Mouse (Mus musculus) layer of hippocampus, adult 9-11 months (tissue): Measurements from ENCODE around the gene Thra.
"Not testable (repeated sequence)": the region's sequence is repeated elsewhere in the genome, so short reads cannot be mapped to it uniquely, and the experiment has no call there.

Experiments used
- DNase-seq: peaks from one replicate; pipeline ENCODE4 v3.0.0; 2022

The Thra gene

DNA sequence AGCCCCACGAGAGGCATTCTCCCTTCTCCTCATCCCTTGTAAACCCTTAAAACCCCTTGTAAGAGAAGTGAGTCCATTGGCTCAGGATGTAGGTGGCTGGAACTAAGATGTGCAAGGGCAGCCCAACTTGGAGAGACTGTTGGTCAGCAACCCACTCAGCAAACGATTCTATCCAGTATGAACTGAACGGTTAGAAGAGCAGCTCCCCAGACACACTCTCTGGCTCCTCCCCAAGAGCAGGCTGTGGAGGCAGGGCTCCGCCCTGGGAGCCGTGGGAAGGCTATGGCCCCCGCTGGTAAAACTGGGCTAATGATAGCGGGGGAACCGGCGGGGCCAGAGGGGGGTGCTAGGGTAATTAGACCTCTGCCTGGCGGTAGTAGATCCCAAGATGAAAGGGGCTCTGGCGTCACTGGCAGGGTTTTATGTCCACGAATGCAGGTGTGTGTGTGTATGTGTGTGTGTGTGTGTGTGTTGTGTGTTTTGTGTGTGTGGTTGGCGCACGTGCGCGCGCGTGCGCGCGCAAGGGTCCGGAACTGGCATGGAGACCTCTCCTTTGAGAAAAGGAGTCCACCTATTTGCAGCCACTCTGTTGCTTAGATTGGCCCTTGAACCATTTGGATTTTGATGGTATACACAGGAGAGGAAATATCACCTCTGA lies at the start of gene Thra:
TSS of gene Thra (plus strand) at position 246 of the 658 bp plus-strand sequence.
- DNase-seq: peak; percentile 76

DNA sequence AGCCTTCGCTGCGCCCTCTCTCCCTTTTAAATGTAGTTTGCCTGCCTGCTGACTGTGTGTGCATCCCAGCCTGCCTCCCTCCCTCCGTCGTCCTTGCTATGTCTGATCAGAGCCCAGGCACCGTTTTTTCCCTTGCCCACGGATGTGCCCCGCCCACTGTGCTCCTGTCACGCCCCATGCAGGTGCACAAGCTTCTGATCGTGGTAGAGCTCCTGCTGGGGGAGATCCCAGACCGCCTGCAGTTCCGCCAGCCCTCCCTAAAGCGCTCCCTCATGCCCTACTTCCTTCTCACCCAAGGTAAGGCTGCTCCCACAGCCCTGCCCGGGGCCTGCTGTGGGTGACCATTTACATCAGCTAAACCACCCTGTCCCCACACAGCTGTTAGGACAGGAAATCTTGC lies 47.2 kb upstream of the Thra start:
- no peak for DNase-seq

DNA sequence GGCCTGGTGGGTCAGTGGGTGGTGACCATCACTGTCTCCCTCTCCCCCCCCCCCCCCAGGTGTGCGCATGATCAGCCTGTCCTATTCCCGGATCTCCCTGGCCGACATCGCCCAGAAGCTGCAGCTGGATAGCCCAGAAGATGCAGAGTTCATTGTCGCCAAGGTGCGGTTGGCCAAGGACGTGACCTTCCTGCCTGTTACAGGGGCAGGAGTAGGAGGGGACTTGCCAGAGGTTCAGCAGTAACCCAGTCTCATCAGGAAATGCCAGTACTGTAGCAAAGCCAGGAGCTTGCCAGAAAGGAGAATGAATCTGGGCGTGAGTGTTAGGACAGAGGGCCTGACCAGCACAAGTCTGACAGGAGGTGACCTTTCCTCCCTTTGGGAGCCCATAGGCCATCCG lies 46.7 kb upstream of the Thra start:
- DNase-seq: no peak

DNA sequence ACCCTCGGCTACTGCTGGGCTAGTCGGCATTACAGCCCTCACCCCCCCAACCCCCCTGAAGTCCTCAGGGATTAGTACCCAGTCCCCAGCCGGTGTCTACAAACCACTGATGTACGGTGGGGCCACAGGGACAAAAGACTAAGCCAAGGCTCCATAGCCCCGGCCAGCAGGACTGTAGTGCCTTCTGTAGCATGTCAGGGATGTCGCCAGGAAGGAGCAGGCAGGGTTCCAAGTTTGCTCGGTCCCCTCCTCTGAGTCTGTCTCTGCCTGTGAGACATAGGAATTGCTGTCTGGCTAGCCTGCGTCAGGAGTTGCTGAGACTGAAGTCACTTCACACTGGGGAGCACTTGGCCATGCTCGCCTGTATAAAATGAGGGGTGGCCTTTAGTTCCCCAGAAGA lies 46.1 kb upstream of the Thra start:
- no peak for DNase-seq

DNA sequence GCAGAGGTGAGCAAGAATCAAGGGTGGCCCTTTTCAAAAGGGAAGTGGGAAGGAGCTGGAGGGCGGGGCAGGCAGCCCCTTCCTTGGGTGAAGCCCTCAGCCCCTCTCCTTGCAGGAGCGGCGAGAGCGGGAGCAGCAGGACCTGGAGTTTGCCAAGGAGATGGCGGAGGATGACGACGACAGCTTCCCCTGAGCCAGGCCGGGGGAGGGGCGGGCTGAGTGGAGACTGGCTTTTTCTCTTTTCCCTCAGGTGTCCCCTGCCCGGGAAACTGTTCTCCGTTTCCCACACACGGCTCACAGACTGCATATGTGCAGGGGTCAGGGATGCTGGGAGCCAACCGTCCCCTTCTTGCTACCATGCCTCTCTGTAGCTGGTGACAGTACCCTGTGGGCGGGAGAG lies 45.0 kb upstream of the Thra start:
- no peak for DNase-seq

DNA sequence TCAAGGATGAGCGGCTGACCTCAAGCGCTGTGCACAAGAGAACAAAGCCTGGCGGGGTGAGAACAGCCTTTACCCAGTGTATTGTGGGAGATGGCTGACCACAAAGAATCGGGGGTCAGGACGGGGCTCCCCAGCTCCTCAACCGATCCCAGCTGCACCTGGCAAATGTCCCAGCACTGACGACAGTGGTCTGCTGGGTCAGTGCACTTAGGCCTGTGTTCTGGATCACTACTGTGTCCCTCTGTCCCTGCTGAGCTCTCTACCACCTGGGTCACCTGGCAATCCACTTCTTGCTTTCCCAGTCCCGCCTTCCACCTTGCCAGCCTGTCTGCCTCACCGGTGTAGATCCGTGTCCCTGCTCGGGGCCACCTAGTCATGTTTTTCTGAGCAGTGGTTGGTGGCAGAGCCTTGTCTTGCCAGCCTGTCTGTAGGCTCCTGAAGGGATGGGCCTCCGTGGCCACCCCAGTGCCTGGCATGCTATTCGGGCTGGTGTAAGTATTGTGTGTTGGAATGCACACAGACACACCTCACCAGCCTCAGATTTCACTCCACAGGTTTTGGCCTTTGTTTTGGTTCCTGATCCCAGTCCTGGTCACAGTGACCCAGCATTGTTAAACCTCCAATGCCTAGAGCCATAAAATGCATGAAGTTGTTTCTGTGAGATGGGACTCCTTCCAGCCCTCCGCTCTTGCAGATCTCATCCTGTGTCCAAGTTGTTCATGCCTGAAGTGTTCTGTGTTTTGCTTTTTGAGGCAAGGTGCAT lies 43.8 kb upstream of the Thra start:
- no peak for DNase-seq

DNA sequence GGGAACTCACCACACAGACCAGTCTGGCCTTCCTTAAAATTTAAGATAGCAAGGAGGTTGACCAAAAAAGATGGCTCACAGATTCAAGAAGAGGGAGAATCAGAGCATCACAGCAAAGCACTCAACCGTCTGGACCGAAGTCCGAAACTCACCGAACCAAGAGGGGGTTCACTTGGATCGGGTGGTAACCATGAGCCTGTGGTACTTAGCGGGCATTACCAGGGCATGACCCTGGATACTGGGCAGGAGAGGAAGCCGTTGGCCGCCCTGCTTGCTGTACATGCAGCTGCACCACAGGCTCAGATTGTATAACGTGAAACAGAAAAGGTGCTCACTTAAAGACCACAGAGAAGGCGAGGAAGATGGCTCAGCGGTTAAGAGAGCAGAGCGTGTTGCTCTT lies 43.2 kb upstream of the Thra start:
- DNase-seq: no peak

DNA sequence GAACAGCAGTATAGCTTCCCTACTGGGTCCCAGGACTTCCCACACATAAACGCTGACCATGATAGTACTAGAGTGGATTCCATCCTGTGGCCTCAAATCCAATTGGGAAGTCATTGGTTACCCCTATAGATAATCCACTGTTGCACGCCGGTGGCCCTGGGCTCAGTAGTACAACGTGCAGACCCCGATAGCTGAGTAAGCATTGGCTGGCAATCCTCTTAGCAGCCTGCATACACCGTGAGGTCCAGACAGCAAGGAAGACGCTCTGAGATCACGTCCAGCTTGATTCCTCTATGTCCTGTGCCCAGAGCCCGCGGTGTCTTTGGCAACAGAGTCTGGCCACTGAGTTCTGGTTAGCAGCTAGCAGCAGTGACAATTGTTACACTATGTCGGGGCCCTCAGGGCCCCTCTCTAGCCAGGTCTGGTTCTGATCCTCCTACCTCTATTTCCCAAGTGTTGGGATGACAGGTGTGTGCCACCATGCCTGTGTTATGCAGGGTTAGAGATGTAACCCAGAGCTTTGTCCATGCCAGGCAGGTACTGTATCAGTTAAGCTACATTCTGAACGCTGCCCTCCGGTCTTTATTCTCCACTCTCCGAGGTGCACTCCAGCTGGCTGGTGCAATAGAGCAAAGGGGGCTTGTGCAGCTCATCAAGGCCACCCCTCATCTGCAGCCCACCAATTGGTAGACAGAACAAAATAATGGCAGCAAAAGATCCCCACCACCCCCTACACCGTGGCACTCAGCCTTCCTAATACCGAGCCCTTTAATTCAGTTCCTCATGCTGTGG lies 41.4 kb upstream of the Thra start:
- no peak for DNase-seq

DNA sequence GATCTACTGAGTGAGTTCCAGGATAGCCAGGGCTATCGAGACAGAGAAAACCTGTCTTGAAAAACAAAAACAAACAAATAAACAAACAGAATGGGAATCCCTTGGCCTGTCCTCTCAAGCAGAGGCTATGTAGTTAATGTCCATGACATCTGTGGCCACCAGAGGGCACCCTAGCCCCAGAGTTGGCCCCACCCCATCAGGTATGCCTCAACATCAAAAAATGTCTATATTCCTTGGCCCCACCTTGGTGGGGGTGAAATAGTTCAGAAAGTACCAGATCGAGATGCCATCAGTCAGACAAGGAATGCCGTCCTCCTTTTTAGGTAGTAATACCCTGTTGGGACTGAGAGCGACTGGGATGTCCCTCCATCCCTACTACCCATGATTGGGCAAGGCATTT lies 40.5 kb upstream of the Thra start:
- DNase-seq: no peak

DNA sequence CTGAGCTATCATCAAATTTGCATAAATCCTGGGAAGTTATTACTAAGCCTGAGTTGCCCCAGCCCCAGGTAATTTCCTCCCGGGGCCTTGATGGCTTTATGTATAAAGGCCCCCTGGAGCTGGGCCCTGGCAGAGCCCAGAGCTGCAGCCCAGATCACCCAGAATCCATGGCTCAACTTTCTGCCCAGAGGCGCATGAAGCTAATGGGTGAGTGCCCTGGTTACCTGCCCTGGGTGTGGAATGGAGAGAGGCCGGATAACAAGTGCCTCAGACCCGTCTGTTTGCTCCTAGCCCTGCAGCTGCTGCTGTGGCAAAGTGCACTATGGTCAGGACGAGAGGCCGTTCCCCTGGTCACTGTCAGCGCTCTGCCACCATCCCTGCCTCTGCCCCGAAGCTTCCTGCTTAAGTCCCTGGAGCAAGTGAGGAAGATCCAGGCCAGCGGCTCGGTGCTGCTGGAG lies 39.2 kb upstream of the Thra start, which contains the start of gene Csf3:
TSS of gene Csf3 (plus strand) at position 51 of the 458 bp plus-strand sequence.
- DNase-seq: no peak

DNA sequence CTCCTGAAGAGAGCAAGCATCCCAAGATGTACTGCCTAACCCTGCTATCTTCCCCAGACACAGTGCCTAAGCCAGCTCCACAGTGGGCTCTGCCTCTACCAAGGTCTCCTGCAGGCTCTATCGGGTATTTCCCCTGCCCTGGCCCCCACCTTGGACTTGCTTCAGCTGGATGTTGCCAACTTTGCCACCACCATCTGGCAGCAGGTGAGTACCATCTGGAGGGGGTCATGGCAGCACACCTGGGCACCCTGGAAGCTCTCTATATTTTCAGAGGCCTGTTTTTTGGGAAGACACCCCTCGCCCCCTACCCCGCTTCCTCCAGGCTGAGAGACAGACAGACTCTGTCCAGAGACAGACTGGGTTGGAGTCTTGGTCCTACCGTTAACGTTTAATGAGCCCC lies 38.1 kb upstream of the Thra start:
- DNase-seq: no peak

DNA sequence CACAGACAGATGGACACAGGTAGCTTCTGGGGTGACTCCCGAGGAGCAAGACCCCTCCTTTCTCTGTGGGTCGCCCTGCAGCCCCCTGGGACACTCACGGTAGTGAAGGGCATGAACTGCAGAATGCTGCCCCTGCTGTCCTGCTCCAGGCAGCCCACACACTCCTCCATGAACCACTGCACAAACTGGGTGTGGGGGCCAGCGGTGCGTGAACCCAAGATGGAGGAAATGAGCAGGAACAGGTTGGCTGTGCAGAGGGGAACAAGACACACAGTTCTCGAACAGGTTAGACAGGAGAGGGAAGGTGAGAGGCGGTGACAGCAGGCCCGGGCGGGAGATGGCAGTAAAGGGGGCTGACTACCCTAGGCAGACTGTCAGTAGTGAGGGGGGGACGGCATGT lies 35.4 kb upstream of the Thra start:
- DNase-seq: no peak

DNA sequence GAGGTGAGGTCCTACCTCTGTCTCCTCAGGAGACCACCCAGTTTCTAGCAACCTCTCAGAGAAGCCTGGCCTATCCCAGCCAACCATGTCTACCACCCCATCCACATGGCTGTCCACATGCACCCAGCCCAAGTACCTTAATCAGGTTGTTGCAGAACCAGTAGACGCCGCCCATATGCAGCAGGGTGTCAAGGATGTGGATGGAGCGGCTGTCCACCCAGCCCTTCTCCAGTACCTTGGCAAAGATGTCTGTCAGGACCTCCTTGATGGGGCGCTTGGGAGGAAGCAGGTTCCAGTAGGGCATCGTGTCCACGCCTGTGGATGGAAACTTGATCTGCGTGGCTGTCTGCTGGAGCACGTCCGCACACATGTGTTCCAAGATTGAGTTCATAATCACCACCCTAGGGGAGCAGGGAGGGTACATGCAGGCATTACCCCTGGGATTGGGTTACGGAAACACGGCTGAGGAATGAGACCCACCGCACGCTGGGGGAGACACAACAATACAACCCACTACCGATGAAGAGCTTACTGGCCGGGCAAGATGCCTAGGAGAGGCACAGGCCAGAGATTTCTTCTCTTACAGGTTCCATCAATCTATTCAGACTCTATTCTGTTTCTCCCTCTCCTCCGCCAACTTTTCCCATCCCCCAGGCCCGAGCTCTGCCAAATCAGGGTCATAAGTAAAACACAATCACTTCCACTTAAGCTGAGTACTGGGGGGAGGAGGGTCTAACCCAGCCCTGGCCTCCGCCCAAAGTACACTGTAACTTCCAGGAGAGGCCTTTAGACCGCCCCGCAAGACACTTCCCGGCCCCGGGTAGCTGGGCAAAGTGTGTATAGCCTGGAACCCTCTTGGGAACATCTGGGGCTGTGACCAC lies 32.8 kb upstream of the Thra start:
- DNase-seq: no peak

DNA sequence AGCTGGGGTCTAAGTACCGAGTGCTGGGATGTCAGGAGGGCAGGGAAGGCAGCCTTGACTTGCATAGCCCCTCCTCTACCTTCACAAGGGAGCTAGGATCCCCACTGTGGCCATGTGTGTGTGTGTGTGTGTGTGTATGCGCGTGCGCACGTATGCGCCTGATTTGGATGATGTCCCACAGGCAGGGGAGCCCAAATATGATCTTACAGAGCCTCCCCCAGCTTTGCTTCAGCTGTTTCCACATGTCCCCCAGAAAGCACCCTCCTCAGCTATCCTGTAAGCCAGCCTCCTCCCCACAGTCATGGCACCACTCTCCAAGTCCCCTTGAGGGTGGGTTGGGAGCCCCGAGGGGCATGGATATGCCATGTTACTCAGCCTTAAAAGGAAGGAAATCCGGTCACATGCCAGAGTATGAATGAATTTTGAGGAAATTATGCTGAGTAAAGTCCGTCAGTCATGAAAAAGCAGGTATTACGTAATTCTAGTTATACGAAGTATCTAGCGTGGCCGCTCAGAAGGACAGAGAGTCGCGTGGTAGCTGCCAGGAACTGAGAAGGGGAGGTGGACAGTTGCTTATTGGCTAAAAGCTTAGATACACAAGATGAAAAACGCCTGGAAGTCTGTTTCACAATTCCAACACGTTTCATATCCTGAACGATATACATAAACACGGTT lies 32.0 kb upstream of the Thra start:
- DNase-seq: no peak

DNA sequence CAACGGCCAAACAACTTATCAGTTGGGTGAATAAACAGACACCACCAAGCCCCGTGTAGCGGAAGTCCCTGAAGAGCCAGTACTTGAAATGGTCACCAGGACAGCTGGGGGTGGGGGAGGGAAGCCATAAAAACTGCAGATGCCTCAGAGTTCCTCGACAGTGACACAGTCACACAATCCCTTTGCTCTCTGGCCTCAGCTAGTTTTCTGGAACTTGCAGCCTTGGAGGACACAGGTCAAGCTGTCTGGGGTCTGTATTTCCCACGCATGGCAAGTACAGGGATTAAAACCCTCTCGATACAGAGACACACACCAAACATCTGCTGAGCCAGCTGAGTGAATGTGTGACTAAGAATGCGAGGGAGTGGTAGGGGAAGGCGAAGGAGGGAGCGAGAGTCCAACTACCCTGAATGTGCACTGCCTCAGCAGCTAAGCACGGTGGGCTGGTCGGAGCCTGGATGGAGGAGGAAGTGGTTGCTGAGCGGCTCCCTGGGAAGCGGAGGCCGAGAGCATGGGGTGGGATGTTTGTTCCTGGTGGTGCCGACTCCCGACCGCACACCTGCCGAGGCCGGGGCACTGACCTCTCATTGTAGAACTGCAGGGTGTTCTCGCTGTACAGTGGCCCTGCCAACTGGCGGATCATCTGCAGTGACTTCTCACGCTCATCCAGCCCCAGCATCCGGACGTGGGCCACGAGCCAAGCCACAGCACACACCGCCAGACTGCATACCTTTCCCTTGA lies 31.3 kb upstream of the Thra start:
- DNase-seq: no peak

DNA sequence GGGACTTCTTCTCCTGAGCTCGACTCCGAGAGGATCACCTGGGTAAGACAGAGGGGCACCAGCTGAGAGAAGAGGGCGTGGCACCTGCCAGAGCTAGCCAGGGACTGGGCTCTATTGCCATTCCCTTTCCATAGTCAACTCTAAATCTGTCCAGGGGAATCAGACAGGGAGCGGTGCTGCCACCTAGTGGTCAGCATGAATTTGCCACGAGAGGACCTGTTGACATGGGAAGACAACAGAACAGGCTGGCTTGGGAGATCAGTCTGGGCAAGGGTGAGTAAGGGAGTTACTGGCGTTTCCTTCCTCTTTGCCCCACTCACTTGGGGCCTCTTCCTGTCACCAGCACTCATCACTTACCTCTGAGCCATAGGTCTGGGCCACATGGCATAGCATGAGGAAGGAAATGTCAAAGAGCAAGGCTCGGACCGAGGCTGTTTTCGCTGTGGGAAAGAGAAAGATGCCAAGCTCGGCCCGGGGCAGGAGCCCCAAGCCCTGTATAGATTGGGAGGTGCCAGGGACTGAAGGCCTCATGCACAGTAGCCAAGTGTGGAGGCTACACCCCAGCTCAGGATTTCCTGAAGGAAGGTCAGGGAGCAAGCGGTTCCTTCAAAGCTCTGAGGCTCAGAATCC lies 29.9 kb upstream of the Thra start:
- DNase-seq: peak; percentile 61

DNA sequence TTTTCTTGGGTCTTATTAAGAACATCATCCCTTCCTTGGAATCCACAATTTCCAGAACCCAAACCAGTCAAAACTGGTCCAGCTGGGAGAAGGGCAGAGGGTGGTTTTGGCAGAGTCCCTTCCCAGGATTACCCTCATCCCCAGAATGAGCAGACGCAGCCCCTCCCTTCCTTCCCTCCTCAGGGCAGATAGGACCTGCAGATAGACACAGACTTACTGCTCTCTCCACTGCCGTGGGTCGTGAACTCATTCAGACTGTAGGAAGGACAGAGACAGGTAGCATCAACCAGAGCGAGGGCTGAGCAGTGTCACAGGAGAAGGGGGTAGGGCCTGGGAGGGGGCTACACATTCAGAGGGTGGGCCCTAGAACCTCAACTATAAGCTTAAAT lies 29.4 kb upstream of the Thra start:
- no peak for DNase-seq

DNA sequence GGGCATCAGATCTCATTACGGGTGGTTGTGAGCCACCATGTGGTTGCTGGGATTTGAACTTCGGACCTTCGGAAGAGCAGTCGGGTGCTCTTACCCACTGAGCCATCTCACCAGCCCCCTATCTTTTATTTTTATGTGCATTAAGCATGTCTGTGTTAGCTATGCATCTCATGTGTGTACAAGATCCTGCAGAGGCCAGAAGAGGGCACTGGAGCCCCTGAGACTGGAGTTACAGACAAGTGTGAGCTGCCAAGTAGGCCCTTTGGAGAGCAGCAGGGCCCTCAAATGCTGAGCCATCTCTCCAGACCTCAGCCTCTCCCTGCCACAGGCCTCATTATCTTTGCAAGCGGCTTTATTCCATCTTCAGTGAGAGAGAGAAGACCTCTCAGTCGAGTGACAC lies 28.4 kb upstream of the Thra start:
- not testable (repeated sequence) for DNase-seq

DNA sequence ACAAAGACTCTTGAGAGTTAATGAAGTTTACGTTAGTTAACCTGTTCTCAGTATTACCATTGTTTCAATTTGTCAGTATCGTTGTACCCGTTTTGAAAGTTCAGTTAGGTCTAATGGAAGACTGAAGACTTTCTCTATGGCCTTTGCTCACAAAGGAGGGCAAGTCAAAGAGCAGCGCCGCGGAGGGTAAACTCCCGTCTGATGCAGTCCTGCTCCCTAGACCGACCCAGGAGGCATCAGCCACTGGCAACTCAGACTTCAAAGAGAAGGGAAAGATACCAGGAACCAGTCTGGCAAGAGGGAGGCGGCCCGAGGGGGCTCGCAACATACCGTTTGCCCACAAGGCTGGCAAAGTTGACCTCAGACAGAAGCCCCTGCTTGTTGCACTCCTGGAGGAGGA lies 26.7 kb upstream of the Thra start:
- DNase-seq: no peak

DNA sequence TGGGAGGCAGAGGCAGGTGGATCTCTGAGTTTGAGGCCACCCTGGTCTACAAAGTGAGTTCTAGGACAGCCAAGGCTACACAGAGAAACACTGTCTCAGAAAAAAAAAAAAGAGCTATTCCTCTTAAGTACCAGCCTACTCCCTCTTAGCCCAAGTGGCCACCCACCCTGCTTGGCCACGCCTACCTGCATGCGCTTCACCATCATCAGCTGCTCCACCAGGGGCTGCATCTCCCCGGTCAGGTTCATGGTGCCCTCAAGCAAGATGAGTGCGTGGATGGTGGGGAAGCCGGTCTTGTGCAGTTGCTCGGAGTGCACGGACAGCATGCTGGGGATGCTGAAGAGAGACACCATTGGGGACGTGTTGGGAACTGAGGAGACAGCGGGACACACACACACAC lies 24.5 kb upstream of the Thra start:
- DNase-seq: no peak

DNA sequence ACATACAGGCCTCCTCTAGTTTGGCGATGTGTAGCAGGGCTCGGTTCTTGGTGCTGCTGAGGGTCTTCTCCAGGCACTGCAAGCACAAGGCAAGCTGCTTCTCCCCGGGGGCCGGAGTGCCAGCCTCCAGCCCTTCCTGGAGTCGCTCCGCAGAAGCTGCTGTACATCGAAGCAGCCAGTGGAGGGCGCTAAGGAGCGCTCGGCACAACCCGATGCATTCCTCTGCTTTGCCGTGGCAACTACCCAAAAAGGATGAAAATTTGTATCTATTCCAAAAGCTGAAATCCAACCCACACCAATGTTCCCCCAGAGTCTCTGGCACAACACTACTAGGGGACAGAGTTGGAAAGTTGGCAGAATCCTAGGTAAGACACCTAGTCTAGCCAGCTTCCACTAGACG lies 22.5 kb upstream of the Thra start:
- DNase-seq: peak; percentile 78
